Mouse (Mus musculus) ES-E14 (cell line): ENCODE data around the gene Gm29133.

Source experiments
- CHD2 ChIP-seq: IDR thresholded peaks from 2 replicates; pipeline ENCODE4 v1.6.1; 2014; ENCODE audit warnings: mild to moderate bottlenecking, low read depth, low read length, inconsistent platforms
- HCFC1 ChIP-seq: IDR thresholded peaks from 2 replicates; pipeline ENCODE4 v1.6.1; 2012; ENCODE audit warnings: low read length, inconsistent platforms, borderline replicate concordance; ENCODE audit not compliant: insufficient read depth
- MAFK ChIP-seq: IDR thresholded peaks from 2 replicates; pipeline ENCODE4 v1.6.1; 2014; ENCODE audit warnings: mild to moderate bottlenecking, low read depth, low read length, inconsistent platforms; ENCODE audit not compliant: insufficient read depth
- ZC3H11A ChIP-seq: IDR thresholded peaks from 2 replicates; pipeline ENCODE4 v1.6.1; 2012; ENCODE audit warnings: low read depth, mild to moderate bottlenecking, inconsistent platforms, low read length, borderline replicate concordance
- ZNF384 ChIP-seq: IDR thresholded peaks from 2 replicates; pipeline ENCODE4 v1.6.1; 2012; ENCODE audit warnings: low read depth, low read length, inconsistent platforms

GRCm38 (mm10) chr3:75706536-75706935 lies 41.5 kb upstream of the Gm29133 start:
- TF ChIP-seq HCFC1 = no peak
- TF ChIP-seq ZC3H11A = no peak
- no peak for TF ChIP-seq ZNF384
- no peak for TF ChIP-seq MAFK
- no peak for TF ChIP-seq CHD2
